Mouse (Mus musculus) forebrain, embryonic 12.5 days (tissue): ENCODE measurements at regions not wholly inside any gene's neighbourhood (a gene's known extent, or its start where the extent isn't known, plus 50 kb on each side); places are given as distances from the start of the nearest gene placed in this dataset.
A peak's percentile ranks its signal among the peaks of the same experiment; 100 is the strongest.

ENCODE experiments used
- ATAC-seq: fragments of 200-750 bp; cut with Nextera tagmentation; 2 replicates; pipeline ENCODE4 v1.8.0; 2017; ENCODE audit warnings: moderate TSS enrichment; ENCODE audit not compliant: low FRiP score
- H3K27ac ChIP-seq: fragments of 300-500 bp; sonication (generic); 2 replicates; pipeline ENCODE4 v1.5.1; 2016; ENCODE audit warnings: mild to moderate bottlenecking
- H3K27me3 ChIP-seq: fragments of 300-500 bp; sonication (generic); 2 replicates; pipeline ENCODE4 v1.6.1; 2016; ENCODE audit warnings: mild to moderate bottlenecking
- H3K36me3 ChIP-seq: fragments of 300-500 bp; sonication (generic); replicated peaks from 2 replicates; pipeline ENCODE4 v1.6.1; 2016; ENCODE audit warnings: mild to moderate bottlenecking
- H3K4me1 ChIP-seq: fragments of 300-500 bp; sonication (generic); 2 replicates; pipeline ENCODE4 v1.6.1; 2016
- H3K4me2 ChIP-seq: fragments of 300-500 bp; sonication (generic); 2 replicates; pipeline ENCODE4 v1.6.1; 2016; ENCODE audit warnings: mild to moderate bottlenecking, moderate library complexity
- H3K4me3 ChIP-seq: fragments of 300-500 bp; sonication (generic); replicated peaks from 2 replicates; pipeline ENCODE4 v1.5.1; 2016; ENCODE audit warnings: mild to moderate bottlenecking
- H3K9ac ChIP-seq: fragments of 300-500 bp; sonication (generic); 2 replicates; pipeline ENCODE4 v1.6.1; 2016; ENCODE audit warnings: mild to moderate bottlenecking
- H3K9me3 ChIP-seq: fragments of 300-500 bp; sonication (generic); 2 replicates; pipeline ENCODE4 v1.6.1; 2016
- WGBS: fragments of 180-500 bp; shearing (Covaris S2); methylation state at CpG from one replicate; pipeline ENCODE4 v1.1.7; 2016; 5-methylcytosine and 5-hydroxymethylcytosine counted together

- Histone ChIP-seq H3K9ac (no peak overlapping the region), H3K27ac (no peak overlapping the region)
These were observed 76.4 kb downstream of the Ackr3 start for GRCm38 (mm10) chr1:90280227-90280626.

GRCm38 (mm10) chr1:90281255-90281654, 77.5 kb downstream of the Ackr3 start:
- Histone ChIP-seq H3K4me2 (no peak overlapping the region), H3K9me3 (0 out of 2 replicates have a peak, but pooled peaks cover 4% of the 10 kb centered on the region), H3K9ac (no peak overlapping the region), H3K4me1 (peaks cover 31% of the 10 kb centered on the region), H3K27ac (no peak overlapping the region), H3K36me3 (no peaks in the 10 kb centered on the region), H3K27me3 (no peaks in the 10 kb centered on the region), H3K4me3 (no peak overlapping the region)
- WGBS, result 89% methylated on average over 1 of the region's 1 CpGs
- no peak for ATAC-seq

More at GRCm38 (mm10) chr1:90280227-90280626, 76.4 kb downstream of the Ackr3 start:
- WGBS, result 69% methylated on average over 8 of the region's 8 CpGs
- Histone ChIP-seq H3K9me3 (0 out of 2 replicates have a peak, but pooled peaks cover 4% of the 10 kb centered on the region), H3K4me3 (no peak overlapping the region), H3K4me2 (no peak overlapping the region), H3K27me3 (no peaks in the 10 kb centered on the region), H3K36me3 (no peaks in the 10 kb centered on the region), H3K4me1 (peaks cover 24% of the 10 kb centered on the region)
- ATAC-seq, result no peak

- Histone ChIP-seq H3K27ac (no peak overlapping the region), H3K9me3 (0 out of 2 replicates have a peak, but pooled peaks cover 4% of the 10 kb centered on the region), H3K27me3 (no peaks in the 10 kb centered on the region), H3K4me1 (peaks cover 31% of the 10 kb centered on the region), H3K4me3 (no peak overlapping the region), H3K4me2 (no peak overlapping the region), H3K9ac (no peak overlapping the region), H3K36me3 (no peaks in the 10 kb centered on the region)
- no peak for ATAC-seq
- WGBS, result 88% methylated on average over 6 of the region's 6 CpGs
These were observed 78.2 kb downstream of the Ackr3 start for GRCm38 (mm10) chr1:90281956-90282355.

- 90% methylated on average over 8 of the region's 8 CpGs for WGBS
- peaks cover 31% of the 10 kb centered on the region for H3K4me1 ChIP-seq
- H3K36me3 ChIP-seq, result no peaks in the 10 kb centered on the region
- 0 out of 2 replicates have a peak, but pooled peaks cover 4% of the 10 kb centered on the region for H3K9me3 ChIP-seq
- H3K9ac ChIP-seq, result no peak overlapping the region
- no peak overlapping the region for H3K27ac ChIP-seq
- ATAC-seq, result no peak
- H3K4me3 ChIP-seq, result no peak overlapping the region
- H3K4me2 ChIP-seq, result no peak overlapping the region
- no peaks in the 10 kb centered on the region for H3K27me3 ChIP-seq
These were observed 78.6 kb downstream of the Ackr3 start for GRCm38 (mm10) chr1:90282367-90282766.

GRCm38 (mm10) chr1:90283176-90283775, 79.5 kb downstream of the Ackr3 start:
- no peak overlapping the region for H3K4me3 ChIP-seq

GRCm38 (mm10) chr1:90283912-90284636, 80.3 kb downstream of the Ackr3 start:
- Histone ChIP-seq H3K27me3 (no peaks in the 10 kb centered on the region), H3K4me1 (peaks cover 37% of the 10 kb centered on the region), H3K4me2 (no peak overlapping the region), H3K36me3 (no peaks in the 10 kb centered on the region), H3K9me3 (0 out of 2 replicates have a peak, but pooled peaks cover 4% of the 10 kb centered on the region), H3K27ac (0 out of 2 replicates have a peak overlapping the region, but pooled peaks have one; percentile 46), H3K4me3 (no peak overlapping the region), H3K9ac (no peak overlapping the region)
- WGBS, result 76% methylated on average over 6 of the region's 6 CpGs
- ATAC-seq, result no peak

More at GRCm38 (mm10) chr1:90283176-90283775, 79.5 kb downstream of the Ackr3 start:
- Histone ChIP-seq H3K4me2 (no peak overlapping the region), H3K4me1 (peaks cover 31% of the 10 kb centered on the region), H3K27me3 (no peaks in the 10 kb centered on the region), H3K36me3 (no peaks in the 10 kb centered on the region), H3K27ac (no peak overlapping the region), H3K9me3 (0 out of 2 replicates have a peak, but pooled peaks cover 4% of the 10 kb centered on the region), H3K9ac (no peak overlapping the region)
- ATAC-seq, result peak; percentile 55; the same call in 1 of the 2 replicates
- WGBS, result 54% methylated on average over 11 of the region's 11 CpGs

- H3K9ac ChIP-seq, result no peak overlapping the region
- H3K4me3 ChIP-seq, result no peak overlapping the region
- H3K4me1 ChIP-seq, result peaks cover 49% of the 10 kb centered on the region
- ATAC-seq, result no peak
- H3K27me3 ChIP-seq, result no peaks in the 10 kb centered on the region
- H3K9me3 ChIP-seq, result 0 out of 2 replicates have a peak, but pooled peaks cover 4% of the 10 kb centered on the region
- H3K4me2 ChIP-seq, result no peak overlapping the region
- 48% methylated on average over 4 of the region's 4 CpGs for WGBS
- no peaks in the 10 kb centered on the region for H3K36me3 ChIP-seq
- peak overlapping the region; percentile 1; the same call in 1 of the 2 replicates for H3K27ac ChIP-seq
These were observed 81.5 kb downstream of the Ackr3 start for GRCm38 (mm10) chr1:90285318-90285717.

- Histone ChIP-seq H3K27me3 (no peaks in the 10 kb centered on the region), H3K4me3 (no peak overlapping the region), H3K9ac (no peak overlapping the region), H3K4me1 (peaks cover 60% of the 10 kb centered on the region), H3K27ac (no peak overlapping the region), H3K36me3 (no peaks in the 10 kb centered on the region), H3K4me2 (no peak overlapping the region), H3K9me3 (no peaks in the 10 kb centered on the region)
- no peak for ATAC-seq
- WGBS, result 89% methylated on average over 3 of the region's 3 CpGs
These were observed 83.5 kb downstream of the Ackr3 start for GRCm38 (mm10) chr1:90287251-90287650.

GRCm38 (mm10) chr1:90288892-90289731, 85.3 kb downstream of the Ackr3 start:
- no peaks in the 10 kb centered on the region for H3K36me3 ChIP-seq
- peaks cover 46% of the 10 kb centered on the region for H3K4me1 ChIP-seq
- H3K9ac ChIP-seq, result no peak overlapping the region
- WGBS, result 59% methylated on average over 8 of the region's 8 CpGs
- no peaks in the 10 kb centered on the region for H3K9me3 ChIP-seq
- no peak overlapping the region for H3K4me2 ChIP-seq
- H3K27me3 ChIP-seq, result no peaks in the 10 kb centered on the region
- peak; percentile 34 for ATAC-seq
- H3K27ac ChIP-seq, result 0 out of 2 replicates have a peak overlapping the region, but pooled peaks have one; percentile 0
- no peak overlapping the region for H3K4me3 ChIP-seq

GRCm38 (mm10) chr1:90289732-90290215, 86.0 kb downstream of the Ackr3 start:
- Histone ChIP-seq H3K27ac (peak overlapping the region; percentile 27), H3K4me2 (no peak overlapping the region), H3K36me3 (no peaks in the 10 kb centered on the region), H3K4me3 (no peak overlapping the region), H3K9me3 (no peaks in the 10 kb centered on the region), H3K9ac (no peak overlapping the region), H3K4me1 (peaks cover 40% of the 10 kb centered on the region), H3K27me3 (no peaks in the 10 kb centered on the region)
- ATAC-seq, result peak; percentile 39
- 33% methylated on average over 6 of the region's 6 CpGs for WGBS

GRCm38 (mm10) chr1:90290428-90291197, 86.8 kb downstream of the Ackr3 start:
- no peaks in the 10 kb centered on the region for H3K27me3 ChIP-seq
- H3K4me2 ChIP-seq, result no peak overlapping the region
- WGBS, result 37% methylated on average over 7 of the region's 7 CpGs
- H3K27ac ChIP-seq, result peak overlapping the region; percentile 27
- H3K4me3 ChIP-seq, result no peak overlapping the region
- H3K9me3 ChIP-seq, result no peaks in the 10 kb centered on the region
- H3K4me1 ChIP-seq, result peaks cover 31% of the 10 kb centered on the region
- ATAC-seq, result peak; percentile 45; the same call in 1 of the 2 replicates
- H3K36me3 ChIP-seq, result no peaks in the 10 kb centered on the region
- H3K9ac ChIP-seq, result no peak overlapping the region; the same call in 1 of the 2 replicates
